Mouse (Mus musculus): ENCODE measurements around the gene Gm13088. TPM values are rescaled to one million over a fixed set of nuclear protein-coding genes. Genes with fewer than 3 reads are reported as not detected.
"Not testable (repeated sequence)": the region's sequence is repeated elsewhere in the genome, so short reads cannot be mapped to it uniquely, and the experiment has no call there.

The Gm13088 gene
- polyA plus RNA-seq (2015; fragmentation: Nextera tagmentation; extraction: Ambion mirVana), result not detected in 2 replicates

DNA sequence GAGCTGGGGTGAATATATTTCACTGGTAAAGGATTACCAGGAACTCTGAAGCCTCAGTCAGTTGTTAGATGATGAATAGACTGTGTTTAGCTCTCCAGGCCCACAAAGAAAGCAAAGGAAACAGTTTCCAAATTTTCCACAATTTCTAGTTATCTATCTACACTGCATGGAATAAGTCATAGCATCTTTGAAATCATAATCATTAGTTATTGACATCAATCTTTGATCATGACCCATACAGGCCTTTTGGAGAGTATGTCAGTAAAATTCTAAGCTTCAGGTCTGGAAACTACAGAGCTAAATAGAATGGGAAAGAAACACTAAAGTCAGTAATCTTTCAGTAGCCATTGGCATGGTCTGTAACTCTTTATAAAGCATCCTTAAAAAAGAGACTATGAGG is at the start of gene Gm13088:
Gene Gm13088 (minus strand): TSS at position 101 of the 400 bp plus-strand sequence.
- H3K9me3 ChIP-seq (replicated peaks); H3K9ac ChIP-seq; H3K4me2 ChIP-seq; H3K36me3 ChIP-seq (replicated peaks); H3K4me3 ChIP-seq (replicated peaks); H3K4me1 ChIP-seq (replicated peaks); H3K27ac ChIP-seq (replicated peaks); ATAC-seq (ENCODE audit: insufficient read depth); H3K27me3 ChIP-seq: not testable (repeated sequence)

DNA sequence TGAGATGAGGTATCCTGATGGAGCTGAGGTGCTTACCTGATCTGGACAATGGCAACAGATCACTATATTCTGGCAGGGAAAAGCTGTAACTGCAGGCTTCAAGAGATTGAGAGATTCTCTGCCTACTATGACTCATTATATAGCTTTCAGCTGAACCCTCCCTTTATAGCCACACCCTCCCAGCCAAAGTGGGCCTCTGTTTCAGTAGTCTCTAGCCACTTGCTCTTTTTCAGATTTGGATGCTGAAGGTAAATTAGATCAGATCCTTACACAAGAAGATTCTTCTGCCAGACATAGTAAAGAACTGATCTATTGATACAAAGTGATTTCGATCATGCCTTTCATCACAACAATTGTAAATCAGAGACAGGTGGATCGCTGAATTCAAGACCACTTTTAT is 45.6 kb upstream of the Gm13088 start, which contains the start of gene Gm13089:
Gene Gm13089 (minus strand): TSS at position 101 of the 400 bp plus-strand sequence.
- no peak within 1 kb of the TSS for H3K4me2 ChIP-seq
- no peaks in the 10 kb centered on the region for H3K4me1 ChIP-seq (replicated peaks)
- no peak within 1 kb of the TSS for H3K27ac ChIP-seq (replicated peaks)
- H3K9ac ChIP-seq, result no peak within 1 kb of the TSS
- H3K27me3 ChIP-seq, result no peaks in the 10 kb centered on the region
- H3K9me3 ChIP-seq (replicated peaks), result no peaks in the 10 kb centered on the region
- no peaks in the 10 kb centered on the region for H3K36me3 ChIP-seq (replicated peaks)
- WGBS (ENCODE audit: insufficient replicate concordance), result 61% methylated on average over 2 of the region's 2 CpGs
- no peak for ATAC-seq (ENCODE audit: insufficient read depth)
- no peak within 1 kb of the TSS for H3K4me3 ChIP-seq (replicated peaks)

DNA sequence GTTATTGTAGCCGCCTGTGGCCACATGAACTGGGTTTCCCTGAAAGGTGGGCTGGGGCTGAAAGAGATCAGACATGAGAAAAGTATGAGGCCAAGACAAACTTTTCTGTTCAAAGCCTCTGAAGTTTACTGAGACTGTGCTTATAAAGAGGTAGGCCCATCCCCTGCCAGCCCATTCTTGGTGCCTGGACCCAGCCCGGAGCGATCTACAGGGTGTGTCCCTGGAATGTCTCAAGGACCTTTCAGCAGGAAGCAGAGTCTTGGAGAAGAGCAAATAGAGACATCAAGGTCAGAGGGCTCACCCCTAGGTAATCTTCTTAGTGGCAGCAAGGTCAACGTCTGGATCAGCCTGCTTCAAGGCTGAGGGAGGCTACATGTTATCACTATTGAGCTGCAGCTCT is 38.9 kb downstream of the Gm13088 start:
- not testable (repeated sequence) for H3K27ac ChIP-seq (replicated peaks); H3K9me3 ChIP-seq (replicated peaks); H3K4me2 ChIP-seq; H3K4me3 ChIP-seq (replicated peaks); H3K27me3 ChIP-seq; H3K9ac ChIP-seq; ATAC-seq (ENCODE audit: insufficient read depth); H3K4me1 ChIP-seq (replicated peaks); H3K36me3 ChIP-seq (replicated peaks)
- WGBS (ENCODE audit: insufficient replicate concordance), result 54% methylated on average over 4 of the region's 4 CpGs

DNA sequence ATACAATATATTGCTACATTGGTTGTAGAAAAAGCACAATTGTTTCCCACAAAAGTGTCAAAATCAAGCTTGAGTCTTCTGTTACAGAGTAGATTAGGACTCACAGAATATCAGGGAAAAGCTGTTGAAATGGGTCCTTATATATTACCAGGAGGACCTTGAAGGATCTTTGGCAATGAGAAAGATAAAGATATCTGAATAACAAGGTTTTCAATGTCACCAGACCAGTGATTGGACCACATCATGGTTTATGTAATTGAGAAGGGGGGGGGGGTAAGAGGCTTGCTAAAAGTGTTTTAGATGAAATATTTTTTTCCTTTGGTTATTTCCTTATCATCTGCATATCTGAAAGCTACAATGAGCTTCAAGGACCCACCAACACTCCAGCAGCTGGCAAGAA is 42.3 kb downstream of the Gm13088 start, which contains the start of gene Gm13083:
Gene Gm13083 (plus strand): TSS at position 301 of the 400 bp plus-strand sequence.
- H3K27me3 ChIP-seq; H3K9ac ChIP-seq; ATAC-seq (ENCODE audit: insufficient read depth); H3K9me3 ChIP-seq (replicated peaks); H3K4me1 ChIP-seq (replicated peaks); H3K27ac ChIP-seq (replicated peaks); H3K4me2 ChIP-seq; H3K4me3 ChIP-seq (replicated peaks); H3K36me3 ChIP-seq (replicated peaks): not testable (repeated sequence)

DNA sequence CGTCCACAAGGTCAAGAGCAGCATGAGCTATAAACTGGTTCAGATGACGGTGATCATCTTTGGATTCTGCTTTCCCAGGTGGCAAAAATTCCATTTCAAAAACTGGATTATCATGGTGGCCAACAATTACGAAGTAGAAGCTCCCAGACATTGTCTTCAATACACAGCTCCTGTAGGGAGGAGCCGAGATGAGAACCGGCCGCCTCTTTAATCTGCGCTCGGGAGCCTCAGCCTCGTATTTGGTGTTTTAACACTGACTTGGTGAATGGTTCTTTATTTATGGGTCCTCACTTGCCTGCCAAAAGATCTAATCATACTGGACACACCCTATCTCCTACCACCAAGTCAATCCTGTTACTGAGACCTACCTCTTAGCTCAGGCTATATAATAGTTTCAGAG is 45.1 kb downstream of the Gm13088 start:
- not testable (repeated sequence) for ATAC-seq (ENCODE audit: insufficient read depth); H3K9ac ChIP-seq; H3K4me1 ChIP-seq (replicated peaks); H3K9me3 ChIP-seq (replicated peaks); H3K27me3 ChIP-seq; H3K4me3 ChIP-seq (replicated peaks); H3K36me3 ChIP-seq (replicated peaks); H3K27ac ChIP-seq (replicated peaks); H3K4me2 ChIP-seq
- 70% methylated on average over 9 of the region's 9 CpGs for WGBS (ENCODE audit: insufficient replicate concordance)

Other genes with a start within 250 kb of the Gm13088 start
- gene Pramef8, start 244.8 kb downstream of the Gm13088 start, polyA plus RNA-seq (2015; fragmentation: Nextera tagmentation; extraction: Ambion mirVana), result 3.7 and 3.8 TPM in 2 replicates
- not detected in 2 replicates for gene Oog4, start 206.9 kb downstream of the Gm13088 start, polyA plus RNA-seq (2015; fragmentation: Nextera tagmentation; extraction: Ambion mirVana)
- not detected in 2 replicates for gene Gm13043, start 145.9 kb downstream of the Gm13088 start, polyA plus RNA-seq (2015; fragmentation: Nextera tagmentation; extraction: Ambion mirVana)
- gene Gm13040, start 121.3 kb downstream of the Gm13088 start, polyA plus RNA-seq (2015; fragmentation: Nextera tagmentation; extraction: Ambion mirVana), result not detected in 2 replicates
- gene BC080695, start 105.5 kb downstream of the Gm13088 start, polyA plus RNA-seq (2015; fragmentation: Nextera tagmentation; extraction: Ambion mirVana), result not detected in 2 replicates
- not detected in 2 replicates for gene Gm13057, start 105.5 kb downstream of the Gm13088 start, polyA plus RNA-seq (2015; fragmentation: Nextera tagmentation; extraction: Ambion mirVana)
- not detected in 2 replicates for gene Gm13083, start 42.2 kb downstream of the Gm13088 start, polyA plus RNA-seq (2015; fragmentation: Nextera tagmentation; extraction: Ambion mirVana)
- gene Gm13089, start 45.5 kb upstream of the Gm13088 start, polyA plus RNA-seq (2015; fragmentation: Nextera tagmentation; extraction: Ambion mirVana), result not detected in 2 replicates
- not detected in 2 replicates for gene Gm13078, start 62.2 kb upstream of the Gm13088 start, polyA plus RNA-seq (2015; fragmentation: Nextera tagmentation; extraction: Ambion mirVana)
- gene Gm13023, start 132.1 kb upstream of the Gm13088 start, polyA plus RNA-seq (2015; fragmentation: Nextera tagmentation; extraction: Ambion mirVana), result not detected in 2 replicates
- gene Gm13084, start 158.8 kb upstream of the Gm13088 start, polyA plus RNA-seq (2015; fragmentation: Nextera tagmentation; extraction: Ambion mirVana), result not detected in 2 replicates
- not detected in 2 replicates for gene Gm13103, start 189.3 kb upstream of the Gm13088 start, polyA plus RNA-seq (2015; fragmentation: Nextera tagmentation; extraction: Ambion mirVana)
- gene Pramef6, start 243.1 kb upstream of the Gm13088 start, polyA plus RNA-seq (2015; fragmentation: Nextera tagmentation; extraction: Ambion mirVana), result not detected in 2 replicates